Mouse (Mus musculus) lung, postnatal 25 days (tissue): Measurements from ENCODE around the gene C2cd2l.
"Not testable (repeated sequence)": the region's sequence is repeated elsewhere in the genome, so short reads cannot be mapped to it uniquely, and the experiment has no call there.

ENCODE experiments used
- DNase-seq: peaks from one replicate; pipeline ENCODE4 v3.0.0; 2022; ENCODE audit warnings: low spot score

C2cd2l gene

DNA sequence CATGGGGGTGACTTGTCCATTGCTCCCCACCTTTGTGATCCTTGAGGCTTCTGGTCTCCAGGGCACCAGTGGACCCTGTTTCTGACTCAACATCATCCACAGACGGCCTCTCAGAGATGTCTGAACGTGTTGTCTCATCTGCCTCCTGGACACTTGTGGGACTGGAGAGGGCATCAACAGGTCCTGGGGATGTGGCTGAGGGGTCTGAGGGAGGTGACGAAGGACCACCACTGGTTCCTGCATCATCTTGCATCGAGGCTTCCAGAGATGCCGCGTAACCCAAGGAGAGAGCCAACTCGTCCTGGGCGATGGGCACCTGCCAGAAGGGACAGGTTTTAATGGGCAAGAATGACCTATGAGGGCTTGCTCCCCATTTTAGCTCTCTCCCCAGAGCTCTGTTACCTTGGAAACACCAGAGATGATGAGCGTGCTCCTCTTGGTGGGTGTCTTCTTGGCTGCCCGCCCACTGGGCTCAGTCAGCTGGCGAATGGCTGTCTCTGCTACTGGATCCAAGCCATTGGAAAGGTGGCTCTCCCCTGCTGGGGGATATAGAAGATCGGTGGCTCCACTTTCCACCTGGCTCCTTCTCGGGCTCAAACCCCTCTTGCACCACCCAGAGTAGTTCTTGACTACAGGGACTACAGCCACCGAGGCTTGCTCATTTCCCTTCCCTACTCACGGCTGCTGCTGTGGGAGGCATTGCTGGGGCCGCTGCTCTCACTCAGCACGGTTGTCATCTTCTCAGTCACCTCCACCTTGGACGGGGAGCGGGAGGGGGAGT lies 6.4 kb downstream of the C2cd2l start:
- no peak for DNase-seq

- DNase-seq, result peak; percentile 60
Observed at GRCm38 (mm10) chr9:44311136-44312134, 8.7 kb downstream of the C2cd2l start.

GRCm38 (mm10) chr9:44310750-44311135 lies 9.3 kb downstream of the C2cd2l start:
- DNase-seq, result no peak

GRCm38 (mm10) chr9:44309756-44310155 lies 10.3 kb downstream of the C2cd2l start:
- no peak for DNase-seq

DNA sequence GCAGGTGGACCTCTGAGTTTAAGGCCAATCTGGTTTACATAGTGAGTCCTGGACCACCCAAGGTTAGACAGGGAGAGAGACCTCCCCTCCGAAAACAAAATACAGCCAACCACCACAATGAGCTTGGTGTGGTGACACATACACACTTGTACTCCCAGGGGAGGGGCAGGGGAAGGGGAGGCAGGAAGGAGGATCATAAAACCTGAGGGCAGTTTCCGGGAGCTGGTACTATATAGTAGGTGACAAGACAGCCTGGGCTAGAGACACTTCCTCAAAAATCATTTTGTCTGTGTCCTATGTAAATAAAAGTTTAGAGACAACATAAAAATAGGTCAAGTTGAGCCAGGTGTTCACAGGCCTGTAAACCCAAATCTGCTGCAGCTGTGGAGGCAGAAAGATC lies 12.8 kb downstream of the C2cd2l start:
- no peak for DNase-seq

GRCm38 (mm10) chr9:44306532-44306931 lies 13.6 kb downstream of the C2cd2l start:
- DNase-seq, result no peak

GRCm38 (mm10) chr9:44305466-44306079 lies 14.5 kb downstream of the C2cd2l start, which contains the start of gene Hinfp:
Hinfp (minus strand) TSS chr9:44305671.
- peak; percentile 100 for DNase-seq

DNA sequence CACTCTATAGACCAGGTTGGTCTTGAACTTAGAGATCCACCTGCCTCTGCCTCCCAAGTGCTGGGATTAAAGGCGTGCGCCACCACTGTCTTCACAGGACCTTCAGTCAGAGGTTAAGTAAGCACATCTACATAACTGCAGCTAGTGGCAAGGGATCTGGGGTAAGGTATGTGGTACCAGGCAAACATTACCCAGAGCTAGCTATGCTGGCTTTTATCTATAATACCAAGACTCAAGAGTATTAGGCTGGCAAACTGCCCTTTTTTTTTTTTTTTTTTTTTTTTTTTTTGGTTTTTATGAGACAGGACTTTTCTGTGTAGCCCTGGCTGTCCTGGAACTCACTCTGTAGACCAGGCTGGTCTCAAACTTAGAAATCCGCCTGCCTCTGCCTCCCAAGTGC lies 20.1 kb downstream of the C2cd2l start:
- not testable (repeated sequence) for DNase-seq

DNA sequence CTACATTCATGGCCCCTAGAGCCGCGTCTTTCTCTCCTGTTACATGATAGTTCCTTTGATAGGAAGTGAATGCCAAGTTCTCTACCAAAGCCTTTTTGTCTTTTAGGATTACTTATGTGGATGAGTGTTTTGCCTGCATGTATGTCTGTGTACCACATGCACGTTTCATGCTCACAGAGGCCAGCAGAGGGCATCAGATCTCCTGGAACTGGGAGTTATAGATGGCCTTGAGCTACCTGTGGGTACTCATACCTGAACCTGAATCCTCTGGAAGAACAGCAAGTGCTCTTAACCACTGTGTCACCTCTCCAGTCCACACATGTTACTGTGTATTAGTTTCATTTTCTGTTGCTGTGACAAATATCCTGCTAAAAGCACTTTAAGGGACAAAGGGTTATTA lies 27.6 kb downstream of the C2cd2l start:
- peak; percentile 61 for DNase-seq

GRCm38 (mm10) chr9:44288959-44289291 lies 31.2 kb downstream of the C2cd2l start:
- no peak for DNase-seq

GRCm38 (mm10) chr9:44288076-44288958 lies 31.8 kb downstream of the C2cd2l start, which contains the start of gene Abcg4:
Abcg4 (minus strand) TSS chr9:44288615.
- DNase-seq, result no peak

DNA sequence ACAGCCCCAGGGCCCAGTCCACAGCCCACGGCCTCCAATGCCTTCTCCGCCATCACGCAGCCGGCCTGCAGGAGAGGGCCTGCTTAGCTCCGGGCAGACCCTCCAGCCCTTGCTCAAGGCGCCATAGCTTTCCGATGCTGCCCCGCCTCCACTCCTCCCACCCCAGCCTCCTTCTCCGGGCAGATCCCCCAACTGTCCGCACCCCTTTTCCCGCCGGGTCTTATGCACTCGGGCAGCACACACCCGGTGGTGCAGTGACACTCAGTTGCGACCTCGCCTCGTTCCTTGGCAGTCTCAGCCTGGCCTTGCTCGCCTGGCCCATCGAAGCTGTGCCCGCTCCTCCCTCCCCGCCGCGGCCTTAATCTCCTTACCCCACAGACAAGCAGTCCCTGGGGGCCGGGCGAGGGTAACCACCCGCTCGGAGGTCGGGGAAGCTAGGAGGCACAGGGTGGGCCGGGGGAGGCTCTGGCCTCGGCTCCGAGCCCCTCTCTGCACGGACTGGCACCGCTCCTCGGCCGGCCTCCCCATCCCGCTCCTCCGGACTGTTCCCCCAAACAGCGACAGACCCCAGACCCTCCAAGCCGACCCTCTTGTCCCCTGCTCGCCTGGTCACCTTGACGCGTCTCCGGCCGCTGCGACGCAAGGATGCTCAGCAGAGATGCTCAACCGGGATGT lies 32.5 kb downstream of the C2cd2l start:
- DNase-seq, result no peak

DNA sequence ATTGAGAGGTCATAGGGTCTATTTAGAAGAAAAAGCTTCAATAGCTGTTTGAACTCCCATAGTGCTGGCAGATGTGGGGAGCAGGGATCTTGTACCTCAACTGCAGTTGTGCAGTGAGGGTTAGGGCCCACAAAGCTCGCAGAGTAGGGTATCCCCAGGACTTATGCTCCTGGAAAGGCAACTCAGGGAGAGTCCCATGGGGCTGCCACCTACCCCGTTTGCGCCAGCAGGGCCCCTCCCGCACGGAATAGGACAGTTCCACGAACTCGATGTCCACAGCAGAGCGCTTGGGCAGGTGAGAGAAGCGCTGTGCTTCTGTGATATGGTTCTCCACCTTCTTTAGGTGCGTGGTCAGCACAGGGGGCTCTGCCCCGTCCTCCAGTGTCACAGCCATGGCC lies 33.1 kb downstream of the C2cd2l start:
- no peak for DNase-seq

- DNase-seq, result no peak
Observed at GRCm38 (mm10) chr9:44286256-44286850, 33.7 kb downstream of the C2cd2l start.

DNA sequence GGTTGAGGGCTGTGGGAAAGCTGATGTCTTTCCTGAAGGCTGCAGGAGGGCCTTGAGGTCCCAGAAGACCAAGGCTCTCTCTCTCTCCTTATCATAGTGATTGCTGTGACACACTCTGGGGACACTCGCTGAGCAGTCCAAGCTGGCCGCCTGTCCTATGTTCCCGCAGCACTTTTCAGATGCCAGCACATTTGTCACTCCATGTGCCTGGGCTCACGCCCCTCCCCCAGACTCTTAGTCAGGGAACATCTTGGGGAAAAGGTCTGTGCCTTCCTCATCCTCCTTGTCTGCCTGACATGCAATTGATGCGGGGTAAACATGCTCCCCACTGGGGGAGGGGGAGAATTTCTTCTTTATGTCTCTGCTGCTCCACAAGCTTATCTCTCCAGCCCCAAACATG lies 36.9 kb downstream of the C2cd2l start:
- no peak for DNase-seq

GRCm38 (mm10) chr9:44269973-44270372 lies 50.1 kb downstream of the C2cd2l start:
- DNase-seq, result no peak

- DNase-seq, result no peak
Observed at GRCm38 (mm10) chr9:44269077-44269476, 51.0 kb downstream of the C2cd2l start.

GRCm38 (mm10) chr9:44268432-44268831 lies 51.7 kb downstream of the C2cd2l start, which contains the start of gene Nlrx1:
Nlrx1 (minus strand) TSS chr9:44268599.
- DNase-seq, result peak; percentile 48

DNA sequence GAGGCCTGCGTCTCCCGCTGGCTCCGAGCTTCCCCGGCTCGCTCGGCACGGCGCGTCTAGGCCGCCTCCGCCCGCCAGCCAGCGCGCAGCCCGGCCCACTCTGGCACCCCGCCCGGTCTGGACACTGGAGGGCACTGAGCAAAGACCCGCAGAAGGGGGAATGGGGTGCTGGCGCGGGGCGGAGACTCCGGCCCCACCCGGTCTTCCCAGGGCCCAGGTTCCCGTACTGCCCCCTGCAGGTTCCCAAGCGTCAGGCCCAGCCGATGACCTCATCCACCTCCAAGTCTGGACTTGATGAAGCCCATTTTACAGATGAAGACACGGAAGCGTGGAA lies 52.1 kb downstream of the C2cd2l start:
- DNase-seq, result peak; percentile 92

- DNase-seq, result no peak
Observed at GRCm38 (mm10) chr9:44267319-44268026, 52.6 kb downstream of the C2cd2l start.
